Mouse (Mus musculus): ENCODE data around the gene Lrrc4c.

- TF ChIP-seq CTCF (IDR thresholded peaks at IDR 0.05; ENCODE audit: extremely low read depth, insufficient read depth, low read length): no peak
- TF ChIP-seq POLR2A (IDR thresholded peaks at IDR 0.05; ENCODE audit: extremely low read depth, insufficient read depth, low read length): no peak
Measured at GRCm38 (mm10) chr2:96604801-96605200, 286.8 kb downstream of the Lrrc4c start.
